Mouse (Mus musculus): ENCODE data around the gene Bak1.
A peak's percentile ranks its signal among the peaks of the same experiment; 100 is the strongest.

Gene Bak1

GRCm38 (mm10) chr17:27021736-27022135 lies 7.1 kb downstream of the Bak1 start:
- no peak for DNase-seq (ENCODE audit: low read depth, low spot score)

DNA sequence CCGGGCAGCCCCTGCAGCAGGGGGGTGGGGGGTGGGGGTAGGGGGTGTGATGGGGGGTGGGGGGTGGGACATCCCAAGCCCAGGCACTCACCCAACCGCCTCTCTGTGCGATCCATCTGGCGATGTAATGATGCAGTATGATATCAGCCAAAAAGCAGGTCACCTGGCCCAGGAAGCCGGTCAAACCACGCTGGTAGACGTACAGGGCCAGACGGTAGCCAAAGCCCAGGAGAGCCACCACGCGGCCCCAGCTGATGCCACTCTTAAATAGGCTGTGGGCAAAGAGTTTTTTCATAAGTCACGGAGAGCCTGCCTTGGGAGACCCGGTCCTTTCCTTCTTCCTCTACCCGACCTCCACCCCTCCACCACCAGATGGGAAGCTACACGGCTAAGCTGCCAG lies 7.7 kb downstream of the Bak1 start:
- DNase-seq (ENCODE audit: low read depth, low spot score): no peak

DNA sequence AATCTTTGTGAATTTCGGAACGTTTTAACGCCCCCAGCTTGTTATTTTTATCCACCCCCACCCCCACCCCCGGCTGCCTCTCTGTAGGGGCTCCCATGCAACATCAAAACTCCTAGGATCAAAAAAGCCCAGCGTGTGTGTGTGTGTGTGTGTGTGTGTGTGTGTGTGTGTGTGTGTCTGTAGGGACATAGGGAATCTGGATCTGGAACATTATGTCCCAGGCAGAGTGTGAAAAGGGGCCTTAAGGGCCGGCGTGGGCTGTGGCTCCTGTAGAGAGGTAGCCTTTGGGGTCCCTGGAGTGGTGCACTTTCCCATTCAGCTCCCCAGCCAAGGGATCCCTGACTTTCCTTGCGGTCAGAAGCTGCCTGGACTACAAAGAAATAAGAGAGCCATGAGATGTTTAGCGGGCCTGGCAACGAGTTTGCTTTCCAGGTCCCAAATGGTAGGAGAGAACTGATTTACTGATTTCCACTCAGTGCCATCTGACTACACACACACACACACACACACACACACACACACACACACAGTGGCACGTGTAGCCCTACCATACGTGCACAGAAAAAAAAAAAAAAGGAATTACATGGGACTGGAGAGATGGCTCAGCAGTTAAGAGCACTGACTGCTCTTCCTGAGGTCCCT lies 10.1 kb downstream of the Bak1 start:
- no peak for DNase-seq (ENCODE audit: low read depth, low spot score)

DNA sequence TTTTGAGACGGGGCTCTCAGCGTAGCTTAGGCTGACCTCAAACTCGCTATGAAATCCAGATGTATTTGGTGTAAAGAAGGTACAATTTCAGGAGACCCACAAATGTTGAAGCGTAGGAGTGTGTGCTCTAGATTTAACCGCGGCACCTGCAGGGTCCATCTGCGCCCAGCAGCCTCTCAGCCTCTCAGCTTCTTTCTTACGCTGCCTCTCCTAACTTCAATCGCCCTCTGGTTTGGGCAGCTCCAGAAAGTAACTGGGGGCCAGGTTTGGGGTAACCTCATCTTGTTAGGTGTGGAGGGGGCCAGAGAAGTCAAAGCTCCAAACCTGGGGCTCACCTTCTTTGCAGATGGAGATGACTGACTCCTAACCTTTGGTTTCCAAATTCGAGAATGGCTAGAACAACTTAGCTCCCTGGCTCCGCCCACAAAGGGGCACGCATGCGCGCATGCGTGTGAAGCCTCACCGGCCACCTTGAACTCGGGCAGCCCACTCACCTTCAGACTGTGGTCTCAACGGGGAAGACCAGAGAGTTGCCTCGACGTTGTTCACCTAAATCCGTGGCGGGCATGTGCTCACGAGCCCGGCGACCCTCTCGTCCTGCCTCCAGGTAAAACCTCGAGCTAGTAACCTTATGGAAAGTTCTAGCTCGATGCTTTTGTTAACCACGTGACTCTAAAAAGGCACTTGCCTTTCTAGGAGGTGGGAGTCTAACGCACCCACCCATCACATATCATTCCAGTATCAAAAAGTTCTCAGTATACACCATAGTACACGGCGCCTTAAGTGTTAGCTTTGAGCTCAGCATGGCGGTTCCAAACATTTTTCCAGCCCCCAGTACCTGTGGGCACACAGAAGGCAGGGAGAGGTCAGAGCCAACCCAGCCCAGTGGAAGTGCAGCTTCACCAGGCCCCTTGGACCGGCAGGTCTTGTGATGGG lies 11.0 kb downstream of the Bak1 start:
- peak; percentile 72 for DNase-seq (ENCODE audit: low read depth, low spot score)

DNA sequence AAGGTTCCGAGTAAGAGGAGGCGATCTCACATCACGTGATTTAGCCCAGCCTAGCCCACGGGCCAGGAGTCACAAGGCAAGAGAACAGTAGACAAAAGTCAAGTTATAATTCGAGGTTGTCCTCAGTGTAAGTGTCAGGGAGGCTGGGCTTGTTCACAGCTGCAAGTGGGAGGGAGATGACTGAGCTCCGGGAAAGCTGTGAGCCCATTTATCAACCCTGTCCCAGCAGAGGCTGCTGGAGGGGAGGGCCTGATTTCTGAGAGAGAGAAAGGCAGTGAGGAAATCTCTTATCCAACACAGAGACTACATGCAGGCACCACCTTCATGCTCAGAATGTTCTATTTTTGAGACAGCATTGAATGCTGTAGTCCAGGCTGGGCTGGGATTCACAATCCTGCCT lies 15.9 kb downstream of the Bak1 start:
- no peak for DNase-seq (ENCODE audit: low read depth, low spot score)

DNA sequence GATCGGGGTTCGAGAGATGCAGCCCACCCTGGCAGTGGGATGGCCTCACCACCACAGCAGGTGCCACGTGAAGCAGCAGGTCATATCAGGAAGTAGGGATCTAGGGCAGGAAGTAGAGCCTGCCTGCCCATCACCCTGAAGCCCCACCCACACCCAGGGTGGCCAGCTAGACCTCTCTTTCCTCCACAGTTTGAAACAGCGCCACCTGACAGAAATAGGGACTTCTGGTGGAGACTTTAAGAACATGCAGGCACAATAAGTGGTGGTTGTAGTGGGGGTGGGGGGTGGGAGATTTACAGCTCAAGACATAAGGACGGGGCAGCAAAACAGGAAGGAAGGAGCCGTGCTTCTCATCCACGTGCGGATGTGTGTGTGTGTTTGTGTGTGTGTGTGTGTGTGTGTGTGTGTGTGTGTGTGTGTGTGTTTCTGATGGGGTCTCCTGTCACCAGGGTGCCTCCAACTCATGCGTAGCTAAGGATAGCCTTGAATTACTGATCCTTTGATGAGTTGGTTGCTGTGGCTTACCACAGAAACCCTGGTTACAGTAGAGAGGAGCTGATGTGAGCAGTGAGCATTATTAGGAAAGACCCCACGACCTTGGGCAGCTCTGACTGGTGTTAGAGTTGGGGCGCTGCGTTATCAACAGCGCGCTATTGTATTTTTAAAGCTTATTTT lies 16.7 kb downstream of the Bak1 start:
- DNase-seq (ENCODE audit: low read depth, low spot score): no peak

GRCm38 (mm10) chr17:27011167-27011566 lies 17.6 kb downstream of the Bak1 start:
- no peak for DNase-seq (ENCODE audit: low read depth, low spot score)

GRCm38 (mm10) chr17:27008277-27008676 lies 20.5 kb downstream of the Bak1 start:
- no peak for DNase-seq (ENCODE audit: low read depth, low spot score)

GRCm38 (mm10) chr17:27005644-27006043 lies 23.2 kb downstream of the Bak1 start:
- no peak for DNase-seq (ENCODE audit: low read depth, low spot score)

DNA sequence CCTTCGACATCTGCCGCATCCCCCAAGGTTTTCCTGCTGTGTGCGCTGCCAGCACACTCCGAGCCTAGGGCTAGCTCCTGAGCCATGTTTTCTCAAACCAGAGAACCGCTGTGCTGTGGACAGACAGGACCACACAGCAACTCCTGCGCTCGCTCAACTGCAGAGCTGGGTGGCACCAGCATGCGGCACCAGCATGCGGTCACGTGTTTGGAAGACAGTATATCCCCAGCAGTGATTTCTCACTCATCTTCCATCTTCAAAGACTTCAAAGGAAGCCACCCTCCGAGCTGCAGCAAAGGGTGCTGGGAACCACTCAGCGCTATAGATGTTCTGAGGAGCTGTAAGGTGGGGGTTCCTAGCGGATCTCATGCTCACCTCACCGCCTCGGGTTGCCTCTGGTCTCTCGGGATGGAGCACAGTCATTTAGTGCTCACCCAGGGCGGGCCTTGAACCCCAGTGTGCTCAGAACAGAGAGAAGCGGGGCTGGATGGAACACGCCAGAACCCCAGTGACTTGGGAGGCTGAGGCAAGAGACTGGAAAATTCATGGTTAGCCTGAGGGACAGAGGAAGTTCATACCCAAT lies 23.8 kb downstream of the Bak1 start:
- no peak for DNase-seq (ENCODE audit: low read depth, low spot score)

DNA sequence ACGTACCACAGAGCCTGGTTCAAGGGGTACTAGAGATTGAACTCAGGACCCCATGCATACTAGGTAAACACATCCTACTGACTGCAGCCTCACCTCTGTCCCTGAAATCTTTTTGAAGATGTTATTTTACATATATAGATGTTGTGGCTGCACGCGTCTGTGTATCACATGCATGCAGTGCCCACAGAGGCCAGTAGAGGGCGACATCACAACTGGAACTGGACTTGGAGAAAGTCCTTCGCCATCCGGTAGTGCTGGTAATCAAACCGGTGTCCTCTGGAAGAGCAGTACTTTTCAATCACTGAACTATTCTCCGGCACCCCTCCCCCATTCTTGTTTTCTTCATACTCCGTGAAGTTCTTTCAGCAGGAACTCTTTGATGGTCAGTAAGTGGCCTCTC lies 24.4 kb downstream of the Bak1 start:
- peak; percentile 51 for DNase-seq (ENCODE audit: low read depth, low spot score)

GRCm38 (mm10) chr17:27001889-27002288 lies 26.9 kb downstream of the Bak1 start:
- DNase-seq (ENCODE audit: low read depth, low spot score): peak; percentile 24

GRCm38 (mm10) chr17:27001151-27001550 lies 27.7 kb downstream of the Bak1 start:
- DNase-seq (ENCODE audit: low read depth, low spot score): no peak

DNA sequence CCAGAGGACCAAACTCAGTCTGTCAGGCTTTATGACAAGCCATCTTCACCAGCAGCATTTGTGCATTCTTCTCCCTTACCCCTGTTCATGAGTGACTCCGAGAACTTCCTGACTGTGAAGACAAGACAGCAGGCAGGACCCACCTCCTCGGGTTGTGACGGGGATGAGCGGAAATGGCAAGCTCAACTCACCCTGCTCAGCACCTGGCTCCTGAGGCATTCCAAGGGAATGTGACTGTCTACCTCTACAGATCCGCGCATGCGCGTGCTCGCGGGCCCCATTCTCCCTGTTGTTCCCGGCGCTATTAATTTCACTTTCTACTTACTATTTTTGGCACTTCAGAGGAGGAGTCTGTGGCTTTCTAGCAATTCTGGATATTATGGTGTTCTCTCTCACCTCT lies 28.8 kb downstream of the Bak1 start:
- DNase-seq (ENCODE audit: low read depth, low spot score): no peak

GRCm38 (mm10) chr17:26998283-26998682 lies 30.5 kb downstream of the Bak1 start:
- no peak for DNase-seq (ENCODE audit: low read depth, low spot score)

DNA sequence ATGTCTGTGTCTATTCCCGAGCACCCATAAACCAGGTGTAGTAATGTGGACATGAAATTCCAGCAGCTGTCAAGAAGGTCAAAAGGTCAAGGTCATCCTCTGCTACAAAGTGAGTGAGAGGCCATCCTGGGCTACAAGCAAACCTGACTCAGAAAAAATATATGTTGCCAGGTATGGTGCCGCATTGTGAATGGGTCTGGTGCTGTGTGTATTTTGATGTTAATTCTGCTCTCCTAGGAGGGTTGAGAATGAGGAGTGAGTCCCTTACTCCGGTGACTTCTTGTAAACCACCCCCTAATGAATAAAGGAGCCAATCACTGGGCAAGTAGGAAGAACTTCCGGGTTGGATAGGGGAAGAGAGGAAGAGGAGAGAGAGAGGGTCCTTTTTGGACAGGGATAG lies 31.1 kb downstream of the Bak1 start:
- DNase-seq (ENCODE audit: low read depth, low spot score): no peak

DNA sequence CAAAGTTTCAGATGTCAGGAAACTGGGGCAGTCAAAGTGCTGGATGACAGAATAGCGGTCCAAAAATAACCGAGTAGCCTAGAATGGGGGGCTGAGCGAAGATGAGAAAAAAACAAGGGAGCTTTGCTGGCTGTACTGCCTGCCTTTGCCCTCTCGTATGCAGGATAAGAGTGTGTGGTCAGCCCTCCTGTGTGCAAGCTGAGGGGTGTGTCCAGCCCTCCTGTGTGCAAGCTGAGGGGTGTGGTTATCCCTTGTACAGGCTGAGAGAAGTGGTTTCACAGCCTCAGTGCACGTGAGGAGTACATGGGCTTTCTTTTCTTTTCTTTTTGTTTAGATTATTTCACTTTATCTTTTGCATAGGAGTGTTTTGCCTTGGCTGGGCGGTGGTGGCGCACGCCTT lies 33.2 kb downstream of the Bak1 start:
- no peak for DNase-seq (ENCODE audit: low read depth, low spot score)

- no peak for DNase-seq (ENCODE audit: low read depth, low spot score)
Measured at GRCm38 (mm10) chr17:26995006-26995405, 33.8 kb downstream of the Bak1 start.

GRCm38 (mm10) chr17:26994410-26994809 lies 34.4 kb downstream of the Bak1 start:
- no peak for DNase-seq (ENCODE audit: low read depth, low spot score)

GRCm38 (mm10) chr17:26990521-26990920 lies 38.3 kb downstream of the Bak1 start:
- DNase-seq (ENCODE audit: low read depth, low spot score): no peak

DNA sequence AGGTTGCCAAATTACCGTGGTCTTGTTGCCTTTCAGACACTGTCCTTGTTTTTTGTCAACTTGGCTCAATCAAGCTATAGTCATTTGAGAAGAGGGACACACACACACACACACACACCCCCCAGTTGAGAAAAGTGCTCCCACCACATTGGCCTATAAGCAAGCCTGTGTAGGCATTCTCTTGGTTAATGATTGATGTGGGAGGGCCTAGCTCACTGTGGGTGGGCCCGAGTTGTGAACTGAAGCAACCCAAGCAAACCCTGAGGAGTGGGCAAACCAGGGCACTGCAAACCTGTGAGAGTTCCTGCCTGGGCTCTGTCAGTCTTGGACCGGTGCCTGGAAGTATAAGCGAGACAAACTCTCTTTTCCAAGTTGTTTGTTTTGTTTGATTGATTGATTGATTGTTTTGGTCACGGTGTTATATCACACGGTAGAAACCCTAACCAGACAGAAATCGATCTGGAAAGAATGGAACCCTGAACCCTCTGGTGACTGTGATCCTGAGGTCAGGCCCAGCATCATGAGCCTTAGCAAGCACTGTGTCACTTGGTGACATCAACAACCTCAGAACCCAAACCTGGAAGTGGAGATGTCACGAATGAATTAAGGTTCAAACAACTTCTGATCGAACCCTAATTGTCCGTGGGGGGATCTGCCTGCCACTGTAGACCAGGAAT lies 43.2 kb downstream of the Bak1 start:
- no peak for DNase-seq (ENCODE audit: low read depth, low spot score)

DNA sequence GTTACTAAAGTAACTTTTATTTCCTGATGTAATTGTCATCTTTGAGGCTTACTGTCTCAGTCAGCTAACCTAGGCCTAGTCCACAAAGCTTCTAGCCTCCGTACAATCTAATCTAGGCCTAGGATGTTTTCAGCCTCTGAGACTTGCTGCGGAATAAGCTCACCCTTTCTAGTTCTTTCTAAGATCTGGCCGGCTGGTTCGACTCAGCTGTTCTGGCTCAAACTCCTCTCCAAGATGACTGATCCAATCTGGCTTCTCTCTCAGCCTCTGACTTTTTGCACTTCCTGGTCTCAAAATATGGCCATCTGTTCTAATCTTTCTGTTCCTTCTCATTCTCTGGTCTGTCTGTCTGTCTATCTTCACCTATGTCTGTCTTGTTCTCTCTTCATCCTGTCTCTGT lies 45.4 kb downstream of the Bak1 start:
- DNase-seq (ENCODE audit: low read depth, low spot score): no peak

All from c-Kit-negative CD71-positive TER-119-positive erythroid progenitor cells, embryonic 14.5 days (primary cell).